Mouse (Mus musculus): ENCODE measurements around the gene Tanc1. TPM values are rescaled to one million over a fixed set of nuclear protein-coding genes. Genes with fewer than 3 reads are reported as not detected.

The Tanc1 gene
- total RNA-seq, 2 experiments from 2014 or later = 20.9 to 32.2 TPM

GRCm38 (mm10) chr2:59679424-59680020, 67.7 kb downstream of the Tanc1 start:
- no peak for DNase-seq (ENCODE audit: low spot score in 2 of 2)

GRCm38 (mm10) chr2:59680736-59681135, 68.9 kb downstream of the Tanc1 start:
- no peak for DNase-seq (ENCODE audit: low spot score in 2 of 2)

- no peak for DNase-seq (ENCODE audit: low spot score in 2 of 2)
Observed at GRCm38 (mm10) chr2:59681181-59681580, 69.3 kb downstream of the Tanc1 start.

- no peak for DNase-seq (ENCODE audit: low spot score in 2 of 2)
Observed at GRCm38 (mm10) chr2:59684864-59685605, 73.2 kb downstream of the Tanc1 start.

- DNase-seq (ENCODE audit: low spot score in 2 of 2) = no peak
Observed at GRCm38 (mm10) chr2:59685606-59685950, 73.7 kb downstream of the Tanc1 start.

GRCm38 (mm10) chr2:59688261-59689104, 76.6 kb downstream of the Tanc1 start:
- no peak for DNase-seq (ENCODE audit: low spot score in 2 of 2)

GRCm38 (mm10) chr2:59691112-59691511, 79.3 kb downstream of the Tanc1 start:
- DNase-seq (ENCODE audit: low spot score in 2 of 2) = no peak

- no peak for DNase-seq (ENCODE audit: low spot score in 2 of 2)
Observed at GRCm38 (mm10) chr2:59693473-59693872, 81.6 kb downstream of the Tanc1 start.

GRCm38 (mm10) chr2:59697123-59697522, 85.3 kb downstream of the Tanc1 start:
- DNase-seq (ENCODE audit: low spot score in 2 of 2) = no peak

- no peak for DNase-seq (ENCODE audit: low spot score in 2 of 2)
Observed at GRCm38 (mm10) chr2:59697722-59698634, 86.1 kb downstream of the Tanc1 start.

- DNase-seq (ENCODE audit: low spot score in 2 of 2) = no peak
Observed at GRCm38 (mm10) chr2:59698635-59699300, 86.9 kb downstream of the Tanc1 start.

- no peak for DNase-seq (ENCODE audit: low spot score in 2 of 2)
Observed at GRCm38 (mm10) chr2:59699893-59700292, 88.1 kb downstream of the Tanc1 start.

- DNase-seq (ENCODE audit: low spot score in 2 of 2) = no peak
Observed at GRCm38 (mm10) chr2:59705221-59705620, 93.4 kb downstream of the Tanc1 start.

GRCm38 (mm10) chr2:59706806-59707205, 95.0 kb downstream of the Tanc1 start:
- DNase-seq (ENCODE audit: low spot score in 2 of 2) = no peak

- DNase-seq (ENCODE audit: low spot score in 2 of 2) = no peak
Observed at GRCm38 (mm10) chr2:59707922-59708706, 96.3 kb downstream of the Tanc1 start.

- no peak for DNase-seq (ENCODE audit: low spot score in 2 of 2)
Observed at GRCm38 (mm10) chr2:59710771-59711170, 98.9 kb downstream of the Tanc1 start.

- no peak for DNase-seq (ENCODE audit: low spot score in 2 of 2)
Observed at GRCm38 (mm10) chr2:59711992-59712391, 100.2 kb downstream of the Tanc1 start.

- no peak for DNase-seq (ENCODE audit: low spot score in 2 of 2)
Observed at GRCm38 (mm10) chr2:59712484-59712883, 100.6 kb downstream of the Tanc1 start.

All from layer of hippocampus, postnatal 10 days (tissue).